Mouse (Mus musculus) heart, postnatal 0 days (tissue): ENCODE measurements at regions not wholly inside any gene's neighbourhood (a gene's known extent, or its start where the extent isn't known, plus 50 kb on each side); places are given as distances from the start of the nearest gene placed in this dataset.

Experiments used
- CTCF ChIP-seq: IDR thresholded peaks from 2 replicates; pipeline ENCODE4 v1.5.1; 2016; ENCODE audit warnings: antibody characterized with exemption, control low read depth, low read depth
- EP300 ChIP-seq: IDR thresholded peaks from 2 replicates; pipeline ENCODE4 v1.6.1; 2016; ENCODE audit warnings: antibody characterized with exemption, low read depth

- TF ChIP-seq CTCF = no peak
- TF ChIP-seq EP300 = no peak
These were observed 423.8 kb downstream of the Wdr11 start for GRCm38 (mm10) chr7:130015375-130016014.
